Mouse (Mus musculus): Measurements from ENCODE around the gene Oas1g. TPM values are rescaled to one million over a fixed set of nuclear protein-coding genes. Genes with fewer than 3 reads are reported as not detected.
"Not testable (repeated sequence)": the region's sequence is repeated elsewhere in the genome, so short reads cannot be mapped to it uniquely, and the experiment has no call there.

The Oas1g gene
- polyA plus RNA-seq, 1 experiment: not detected

GRCm38 (mm10) chr5:120902056-120902455, 14.6 kb upstream of the Oas1g start:
- TF ChIP-seq CTCF (IDR thresholded peaks at IDR 0.05; ENCODE audit: insufficient read depth, low read depth, low read length) (no peak), POLR2A (IDR thresholded peaks at IDR 0.05; ENCODE audit: insufficient read depth, low read depth, low read length) (no peak)
- H3K4me1 ChIP-seq (ENCODE audit: control insufficient read depth, insufficient read depth, low read length): no peaks in the 10 kb centered on the region
- H3K4me3 ChIP-seq (ENCODE audit: insufficient read depth, low read depth, low read length): no peak overlapping the region
- WGBS: 93% methylated on average over 5 of the region's 5 CpGs
- H3K27ac ChIP-seq (ENCODE audit: insufficient read depth, low read depth, low read length): no peak overlapping the region

GRCm38 (mm10) chr5:120900666-120901065, 13.3 kb upstream of the Oas1g start:
- H3K4me3 ChIP-seq (ENCODE audit: insufficient read depth, low read depth, low read length): no peak overlapping the region
- H3K27ac ChIP-seq (ENCODE audit: insufficient read depth, low read depth, low read length): no peak overlapping the region
- H3K4me1 ChIP-seq (ENCODE audit: control insufficient read depth, insufficient read depth, low read length): no peaks in the 10 kb centered on the region
- no peak for TF ChIP-seq POLR2A (IDR thresholded peaks at IDR 0.05; ENCODE audit: insufficient read depth, low read depth, low read length)
- 59% methylated on average over 1 of the region's 1 CpGs for WGBS

- TF ChIP-seq POLR2A (IDR thresholded peaks at IDR 0.05; ENCODE audit: insufficient read depth, low read depth, low read length): no peak
- TF ChIP-seq CTCF (IDR thresholded peaks at IDR 0.05; ENCODE audit: insufficient read depth, low read depth, low read length): no peak
- Histone ChIP-seq H3K27ac (ENCODE audit: insufficient read depth, low read depth, low read length) (no peak overlapping the region), H3K4me1 (ENCODE audit: control insufficient read depth, insufficient read depth, low read length) (no peaks in the 10 kb centered on the region), H3K4me3 (ENCODE audit: insufficient read depth, low read depth, low read length) (no peak overlapping the region)
Measured at GRCm38 (mm10) chr5:120898726-120899125, 11.3 kb upstream of the Oas1g start.

GRCm38 (mm10) chr5:120898307-120898706, 10.9 kb upstream of the Oas1g start:
- TF ChIP-seq CTCF (IDR thresholded peaks at IDR 0.05; ENCODE audit: insufficient read depth, low read depth, low read length) (no peak), POLR2A (IDR thresholded peaks at IDR 0.05; ENCODE audit: insufficient read depth, low read depth, low read length) (no peak)
- Histone ChIP-seq H3K4me3 (ENCODE audit: insufficient read depth, low read depth, low read length) (no peak overlapping the region), H3K4me1 (ENCODE audit: control insufficient read depth, insufficient read depth, low read length) (no peaks in the 10 kb centered on the region), H3K27ac (ENCODE audit: insufficient read depth, low read depth, low read length) (no peak overlapping the region)
- 86% methylated on average over 6 of the region's 6 CpGs for WGBS

- Histone ChIP-seq H3K27ac (ENCODE audit: insufficient read depth, low read depth, low read length) (no peak overlapping the region), H3K4me1 (ENCODE audit: control insufficient read depth, insufficient read depth, low read length) (no peaks in the 10 kb centered on the region), H3K4me3 (ENCODE audit: insufficient read depth, low read depth, low read length) (no peak overlapping the region)
- WGBS: 86% methylated on average over 11 of the region's 11 CpGs
- TF ChIP-seq CTCF (IDR thresholded peaks at IDR 0.05; ENCODE audit: insufficient read depth, low read depth, low read length): no peak
- TF ChIP-seq POLR2A (IDR thresholded peaks at IDR 0.05; ENCODE audit: insufficient read depth, low read depth, low read length): no peak
Measured at GRCm38 (mm10) chr5:120895231-120895900, 8.0 kb upstream of the Oas1g start.

- H3K27ac ChIP-seq (ENCODE audit: insufficient read depth, low read depth, low read length); H3K4me1 ChIP-seq (ENCODE audit: control insufficient read depth, insufficient read depth, low read length); H3K4me3 ChIP-seq (ENCODE audit: insufficient read depth, low read depth, low read length): not testable (repeated sequence)
- 79% methylated on average over 2 of the region's 2 CpGs for WGBS
Measured at GRCm38 (mm10) chr5:120894692-120895091, 7.3 kb upstream of the Oas1g start.

GRCm38 (mm10) chr5:120893866-120894265, 6.5 kb upstream of the Oas1g start:
- not testable (repeated sequence) for H3K4me3 ChIP-seq (ENCODE audit: insufficient read depth, low read depth, low read length); H3K27ac ChIP-seq (ENCODE audit: insufficient read depth, low read depth, low read length); H3K4me1 ChIP-seq (ENCODE audit: control insufficient read depth, insufficient read depth, low read length)
- whole genome bisulfite sequencing: 95% methylated on average over 4 of the region's 4 CpGs

GRCm38 (mm10) chr5:120892243-120892660, 4.8 kb upstream of the Oas1g start:
- Histone ChIP-seq H3K4me1 (ENCODE audit: control insufficient read depth, insufficient read depth, low read length) (no peaks in the 10 kb centered on the region), H3K4me3 (ENCODE audit: insufficient read depth, low read depth, low read length) (no peak overlapping the region), H3K27ac (ENCODE audit: insufficient read depth, low read depth, low read length) (no peak overlapping the region)
- no peak for TF ChIP-seq POLR2A (IDR thresholded peaks at IDR 0.05; ENCODE audit: insufficient read depth, low read depth, low read length)
- TF ChIP-seq CTCF (IDR thresholded peaks at IDR 0.05; ENCODE audit: insufficient read depth, low read depth, low read length): no peak
- 81% methylated on average over 2 of the region's 2 CpGs for WGBS

GRCm38 (mm10) chr5:120891566-120892242, 4.3 kb upstream of the Oas1g start:
- H3K4me1 ChIP-seq (ENCODE audit: control insufficient read depth, insufficient read depth, low read length); H3K27ac ChIP-seq (ENCODE audit: insufficient read depth, low read depth, low read length); H3K4me3 ChIP-seq (ENCODE audit: insufficient read depth, low read depth, low read length): not testable (repeated sequence)
- 83% methylated on average over 2 of the region's 2 CpGs for WGBS

GRCm38 (mm10) chr5:120890991-120891390, 3.6 kb upstream of the Oas1g start:
- TF ChIP-seq CTCF (IDR thresholded peaks at IDR 0.05; ENCODE audit: insufficient read depth, low read depth, low read length) (no peak), POLR2A (IDR thresholded peaks at IDR 0.05; ENCODE audit: insufficient read depth, low read depth, low read length) (no peak)
- Histone ChIP-seq H3K27ac (ENCODE audit: insufficient read depth, low read depth, low read length) (no peak overlapping the region), H3K4me1 (ENCODE audit: control insufficient read depth, insufficient read depth, low read length) (no peaks in the 10 kb centered on the region), H3K4me3 (ENCODE audit: insufficient read depth, low read depth, low read length) (no peak overlapping the region)
- WGBS: 45% methylated on average over 3 of the region's 3 CpGs

All from olfactory bulb, adult 2 months (tissue).